Mouse (Mus musculus): Measurements from ENCODE around the gene Bid.
"Not testable (repeated sequence)": the region's sequence is repeated elsewhere in the genome, so short reads cannot be mapped to it uniquely, and the experiment has no call there.

Bid gene

GRCm38 (mm10) chr6:120906521-120906920 is 10.1 kb downstream of the Bid start:
- CTCF ChIA-PET, result interaction anchor here (0.5 to 0.6 kb wide), 2 partner anchors 9 to 460 kb away, joined by 3 to 5 read pairs; no protein-coding TSS in a partner anchor

GRCm38 (mm10) chr6:120905111-120905510 is 11.5 kb downstream of the Bid start:
- CTCF ChIA-PET, result interaction anchor here (0.7 kb wide), 1 partner anchor 422 kb away, joined by 3 read pairs; no protein-coding TSS in a partner anchor

GRCm38 (mm10) chr6:120903961-120904360 is 12.7 kb downstream of the Bid start:
- CTCF ChIA-PET, result interaction anchor here (0.6 kb wide), 1 partner anchor 12 kb away, joined by 7 read pairs; no protein-coding TSS in a partner anchor

- CTCF ChIA-PET, result interaction anchor here (0.6 kb wide), 1 partner anchor 12 kb away, joined by 7 read pairs; no protein-coding TSS in a partner anchor
These were observed 13.2 kb downstream of the Bid start for GRCm38 (mm10) chr6:120903450-120903912.

- CTCF ChIA-PET, result interaction anchor here (0.5 kb wide), 1 partner anchor 13 kb away, joined by 6 read pairs; no protein-coding TSS in a partner anchor
These were observed 14.6 kb downstream of the Bid start for GRCm38 (mm10) chr6:120901776-120902645.

- CTCF ChIA-PET, result interaction anchor here (0.6 to 1.0 kb wide), 3 partner anchors 27 to 1264 kb away, joined by 3 to 4 read pairs (median 3); no protein-coding TSS in a partner anchor
These were observed 18.3 kb downstream of the Bid start for GRCm38 (mm10) chr6:120898188-120898833.

GRCm38 (mm10) chr6:120894524-120894923 is 22.1 kb downstream of the Bid start:
- CTCF ChIA-PET, result no interaction called here

- CTCF ChIA-PET, result no interaction called here
These were observed 22.6 kb downstream of the Bid start for GRCm38 (mm10) chr6:120894089-120894488.

GRCm38 (mm10) chr6:120886696-120887095 is 30.0 kb downstream of the Bid start:
- CTCF ChIA-PET, result no interaction called here

GRCm38 (mm10) chr6:120884436-120884835 is 32.2 kb downstream of the Bid start:
- CTCF ChIA-PET, result no interaction called here

- CTCF ChIA-PET, result interaction anchor here (0.6 kb wide), 1 partner anchor 127 kb away, joined by 7 read pairs; no protein-coding TSS in a partner anchor
These were observed 37.6 kb downstream of the Bid start for GRCm38 (mm10) chr6:120879046-120879445.

GRCm38 (mm10) chr6:120873874-120874273 is 42.8 kb downstream of the Bid start:
- CTCF ChIA-PET, result no interaction called here

- CTCF ChIA-PET, result interaction anchor here (0.6 kb wide), 1 partner anchor 26 kb away, joined by 3 read pairs; no protein-coding TSS in a partner anchor
These were observed 45.4 kb downstream of the Bid start for GRCm38 (mm10) chr6:120871286-120871685.

- CTCF ChIA-PET, result interaction anchor here (0.5 kb wide), 1 partner anchor 1093 kb away, joined by 4 read pairs; no protein-coding TSS in a partner anchor
These were observed 47.8 kb downstream of the Bid start for GRCm38 (mm10) chr6:120868824-120869223.

GRCm38 (mm10) chr6:120866051-120866814 is 50.4 kb downstream of the Bid start:
- CTCF ChIA-PET, result no interaction called here

GRCm38 (mm10) chr6:120860079-120860478 is 56.6 kb downstream of the Bid start:
- CTCF ChIA-PET, result interaction anchor here (0.5 kb wide), 1 partner anchor 118 kb away, joined by 3 read pairs; no protein-coding TSS in a partner anchor

- CTCF ChIA-PET, result no interaction called here
These were observed 58.4 kb downstream of the Bid start for GRCm38 (mm10) chr6:120858217-120858711.

GRCm38 (mm10) chr6:120854413-120854812 is 62.2 kb downstream of the Bid start:
- CTCF ChIA-PET, result no interaction called here

- CTCF ChIA-PET, result not testable (repeated sequence)
These were observed 65.9 kb downstream of the Bid start for GRCm38 (mm10) chr6:120850720-120851119.
